ENCODE assay signal across 8 mouse cellular contexts in the genomic region with DNA sequence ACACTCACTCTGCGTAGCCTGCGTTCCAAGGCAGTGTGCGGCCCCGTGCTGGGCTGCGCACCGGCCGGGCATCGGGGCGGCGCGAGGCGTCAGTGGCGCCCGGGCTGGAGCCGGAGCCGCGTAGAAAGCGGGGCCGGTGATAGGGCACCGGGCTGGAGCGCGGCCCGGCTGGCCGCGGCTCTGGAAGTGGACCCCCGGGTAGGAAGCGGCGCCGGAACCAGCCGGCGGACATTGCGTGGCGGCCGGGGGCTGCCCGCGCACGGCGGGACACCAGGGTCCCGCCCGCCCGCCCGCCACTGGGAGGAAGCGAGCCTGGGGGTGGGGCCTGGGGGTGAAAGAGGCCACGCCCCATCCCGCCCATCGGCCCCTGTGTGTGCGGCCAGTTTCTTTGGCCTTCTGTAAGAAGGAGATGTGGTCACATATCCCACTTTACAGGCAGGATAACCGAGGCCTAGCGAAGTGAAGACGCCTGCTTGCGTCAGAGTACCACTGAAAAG. TPM values are rescaled to one million over a fixed set of nuclear protein-coding genes. Genes with fewer than 3 reads are reported as not detected.
DNase-seq lines count a peak whose midpoint lies in the region; ATAC-seq and TF ChIP-seq lines count a peak whose summit lies in the region.

No protein-coding gene starts in this region.

- TF ChIP-seq POLR2A in limb, embryonic 14.5 days (IDR thresholded peaks at IDR 0.05; ENCODE audit: borderline replicate concordance, extremely low read depth, insufficient read depth, insufficient read length): no peak

- H3K27me3 ChIP-seq in forebrain, embryonic 15.5 days: peaks cover 7% of the 10 kb centered on the region; the same call in 1 of the 2 replicates
- H3K27me3 ChIP-seq in hindbrain, embryonic 11.5 days (ENCODE audit: control insufficient read depth, insufficient read depth, low read length): no peaks in the 10 kb centered on the region
- no peaks in the 10 kb centered on the region for H3K27me3 ChIP-seq in limb, embryonic 14.5 days (ENCODE audit: control insufficient read depth, insufficient read depth, low read length)
- H3K27me3 ChIP-seq in midbrain, embryonic 14.5 days (ENCODE audit: control insufficient read depth, insufficient read depth, low read length): no peaks in the 10 kb centered on the region
- H3K27me3 ChIP-seq in stomach, embryonic 15.5 days (replicated peaks): no peaks in the 10 kb centered on the region

- under 1% methylated on average over 49 of the region's 51 CpGs for WGBS in forebrain, embryonic 15.5 days
- under 1% methylated on average over 36 of the region's 51 CpGs for WGBS in hindbrain, embryonic 11.5 days
- WGBS in limb, embryonic 14.5 days: 0% methylated on average over 17 of the region's 51 CpGs
- WGBS in midbrain, embryonic 14.5 days: under 1% methylated on average over 50 of the region's 51 CpGs
- under 1% methylated on average over 50 of the region's 51 CpGs for WGBS in stomach, embryonic 15.5 days

- peak overlapping the region; percentile 50 for H3K4me3 ChIP-seq in forebrain, embryonic 15.5 days
- peak overlapping the region; percentile 56 for H3K4me3 ChIP-seq in hindbrain, embryonic 11.5 days (ENCODE audit: low read depth, low read length)
- H3K4me3 ChIP-seq in limb, embryonic 14.5 days (replicated peaks; ENCODE audit: low read length): peak overlapping the region; percentile 66
- peak overlapping the region; percentile 47 for H3K4me3 ChIP-seq in midbrain, embryonic 14.5 days (replicated peaks; ENCODE audit: low read depth, low read length)
- peak overlapping the region; percentile 65 for H3K4me3 ChIP-seq in stomach, embryonic 15.5 days (replicated peaks)

- peak; percentile 24 for ATAC-seq in forebrain, embryonic 15.5 days (replicated peaks)
- ATAC-seq in hindbrain, embryonic 11.5 days (ENCODE audit: low FRiP score): peak; percentile 67
- ATAC-seq in limb, embryonic 14.5 days (ENCODE audit: low FRiP score, low read depth): peak; percentile 64
- ATAC-seq in midbrain, embryonic 14.5 days (ENCODE audit: low FRiP score, low TSS enrichment): peak; percentile 46
- ATAC-seq in stomach, embryonic 15.5 days (ENCODE audit: insufficient read depth, low FRiP score, low read depth): peak; percentile 34

- H3K9me3 ChIP-seq in forebrain, embryonic 15.5 days: no peaks in the 10 kb centered on the region
- no peaks in the 10 kb centered on the region for H3K9me3 ChIP-seq in hindbrain, embryonic 11.5 days (ENCODE audit: control insufficient read depth, low read length)
- H3K9me3 ChIP-seq in limb, embryonic 14.5 days (ENCODE audit: control insufficient read depth, low read length): no peaks in the 10 kb centered on the region
- no peaks in the 10 kb centered on the region for H3K9me3 ChIP-seq in midbrain, embryonic 14.5 days (ENCODE audit: control insufficient read depth, low read length)
- no peaks in the 10 kb centered on the region for H3K9me3 ChIP-seq in stomach, embryonic 15.5 days

- no peaks in the 10 kb centered on the region for H3K36me3 ChIP-seq in forebrain, embryonic 15.5 days
- H3K36me3 ChIP-seq in hindbrain, embryonic 11.5 days (ENCODE audit: control insufficient read depth, insufficient read depth, low read length): no peaks in the 10 kb centered on the region
- peaks cover 30% of the 10 kb centered on the region for H3K36me3 ChIP-seq in limb, embryonic 14.5 days (ENCODE audit: control insufficient read depth, insufficient read depth, low read length)
- H3K36me3 ChIP-seq in midbrain, embryonic 14.5 days (ENCODE audit: control insufficient read depth, insufficient read depth, low read length): no peaks in the 10 kb centered on the region
- H3K36me3 ChIP-seq in stomach, embryonic 15.5 days: peaks cover 9% of the 10 kb centered on the region

- no peak overlapping the region for H3K27ac ChIP-seq in forebrain, embryonic 15.5 days (replicated peaks)
- no peak overlapping the region for H3K27ac ChIP-seq in hindbrain, embryonic 11.5 days (ENCODE audit: low read depth, low read length)
- H3K27ac ChIP-seq in limb, embryonic 14.5 days (replicated peaks; ENCODE audit: low read depth, low read length): peak overlapping the region; percentile 39; the same call in 1 of the 2 replicates
- H3K27ac ChIP-seq in midbrain, embryonic 14.5 days (replicated peaks; ENCODE audit: low read depth, low read length): no peak overlapping the region
- peak overlapping the region; percentile 49 for H3K27ac ChIP-seq in stomach, embryonic 15.5 days

- peak overlapping the region; percentile 63 for H3K4me2 ChIP-seq in forebrain, embryonic 15.5 days (replicated peaks)
- peak overlapping the region; percentile 51 for H3K4me2 ChIP-seq in hindbrain, embryonic 11.5 days (replicated peaks; ENCODE audit: low read depth, low read length)
- peak overlapping the region; percentile 56 for H3K4me2 ChIP-seq in limb, embryonic 14.5 days (replicated peaks; ENCODE audit: low read depth, low read length, severe bottlenecking)
- H3K4me2 ChIP-seq in midbrain, embryonic 14.5 days (ENCODE audit: low read length): peak overlapping the region; percentile 73
- H3K4me2 ChIP-seq in stomach, embryonic 15.5 days: peak overlapping the region; percentile 63

- DNase-seq in adrenal gland, adult (ENCODE audit: inconsistent age in 2 of 2, low spot score in 1 of 2): peak; percentile 87 to 95
- no peak for DNase-seq in adrenal gland, adult 8-10 months
- DNase-seq in c-Kit-positive CD71-positive TER-119-negative erythroid progenitor cells, embryonic 14.5 days (ENCODE audit: low read depth): peak; percentile 36
- peak; percentile 81 for DNase-seq in hindbrain, embryonic 11.5 days (ENCODE audit: low spot score)
- DNase-seq in limb, embryonic 14.5 days (ENCODE audit: low spot score): peak; percentile 52
- peak; percentile 71 for DNase-seq in midbrain, embryonic 14.5 days

- peak overlapping the region; percentile 51 for H3K9ac ChIP-seq in forebrain, embryonic 15.5 days (replicated peaks)
- peak overlapping the region; percentile 74 for H3K9ac ChIP-seq in hindbrain, embryonic 11.5 days (ENCODE audit: low read depth, low read length)
- peak overlapping the region; percentile 76 for H3K9ac ChIP-seq in limb, embryonic 14.5 days (ENCODE audit: low read depth, low read length, severe bottlenecking)
- H3K9ac ChIP-seq in midbrain, embryonic 14.5 days (replicated peaks; ENCODE audit: low read length): peak overlapping the region; percentile 63
- H3K9ac ChIP-seq in stomach, embryonic 15.5 days: peak overlapping the region; percentile 54

- peaks cover 23% of the 10 kb centered on the region for H3K4me1 ChIP-seq in forebrain, embryonic 15.5 days
- H3K4me1 ChIP-seq in hindbrain, embryonic 11.5 days (replicated peaks; ENCODE audit: control insufficient read depth, insufficient read depth, low read length): peaks cover 4% of the 10 kb centered on the region
- peaks cover 24% of the 10 kb centered on the region for H3K4me1 ChIP-seq in limb, embryonic 14.5 days (ENCODE audit: control insufficient read depth, insufficient read depth, low read length)
- peaks cover 25% of the 10 kb centered on the region for H3K4me1 ChIP-seq in midbrain, embryonic 14.5 days (ENCODE audit: control insufficient read depth, insufficient read depth, low read length)
- H3K4me1 ChIP-seq in stomach, embryonic 15.5 days: peaks cover 31% of the 10 kb centered on the region

RNA-seq across cellular contexts. Expression of a gene that starts 0.5 kb away (rescaled TPM):
- 100 to 1,000 TPM in 3 of 4 experiments, 10 to 100 TPM in 1; 95.9 to 143 (median 121) TPM for total RNA-seq in adrenal gland, adult 8-10 months (2022)
- polyA plus RNA-seq in forebrain, embryonic 15.5 days (2015; fragmentation: Nextera tagmentation; extraction: Ambion mirVana): 15.4 and 15.8 TPM in 2 replicates
- 21.7 TPM in 2 replicates for polyA plus RNA-seq in hindbrain, embryonic 11.5 days (2014; fragmentation: Nextera tagmentation; extraction: Ambion mirVana)
- 87.0 and 93.5 TPM in 2 replicates for polyA plus RNA-seq in limb, embryonic 14.5 days (2012; rRNA removed)
- 39.2 and 48.3 TPM in 2 replicates for polyA plus RNA-seq in limb, embryonic 14.5 days (2014; fragmentation: Nextera tagmentation; extraction: Ambion mirVana)
- 11.3 and 13.1 TPM in 2 replicates for polyA plus RNA-seq in midbrain, embryonic 14.5 days (2014; fragmentation: Nextera tagmentation; extraction: Ambion mirVana)
- 39.0 and 42.0 TPM in 2 replicates for polyA plus RNA-seq in stomach, embryonic 15.5 days (2015; fragmentation: Nextera tagmentation; extraction: Ambion mirVana)

RNA-seq across cellular contexts. Expression of a gene that starts 3.9 kb away (rescaled TPM):
- total RNA-seq in adrenal gland, adult 8-10 months (2022): 100 to 1,000 TPM in 3 of 4 experiments, 10 to 100 TPM in 1; 92.9 to 136 (median 118) TPM
- polyA plus RNA-seq in forebrain, embryonic 15.5 days (2015; fragmentation: Nextera tagmentation; extraction: Ambion mirVana): 54.8 and 57.3 TPM in 2 replicates
- 57.3 and 59.6 TPM in 2 replicates for polyA plus RNA-seq in hindbrain, embryonic 11.5 days (2014; fragmentation: Nextera tagmentation; extraction: Ambion mirVana)
- polyA plus RNA-seq in limb, embryonic 14.5 days (2012; rRNA removed): 69.2 and 76.3 TPM in 2 replicates
- polyA plus RNA-seq in limb, embryonic 14.5 days (2014; fragmentation: Nextera tagmentation; extraction: Ambion mirVana): 62.4 and 65.6 TPM in 2 replicates
- polyA plus RNA-seq in midbrain, embryonic 14.5 days (2014; fragmentation: Nextera tagmentation; extraction: Ambion mirVana): 46.4 and 55.4 TPM in 2 replicates
- polyA plus RNA-seq in stomach, embryonic 15.5 days (2015; fragmentation: Nextera tagmentation; extraction: Ambion mirVana): 53.9 and 64.0 TPM in 2 replicates

RNA-seq across cellular contexts. Expression of a gene that starts 23.4 kb away (rescaled TPM):
- total RNA-seq in adrenal gland, adult 8-10 months (2022): 1 to 10 TPM in 3 of 4 experiments, under 1 TPM in 1; 0.98 to 2.7 (median 1.5) TPM
- polyA plus RNA-seq in forebrain, embryonic 15.5 days (2015; fragmentation: Nextera tagmentation; extraction: Ambion mirVana): not detected in 2 replicates
- polyA plus RNA-seq in hindbrain, embryonic 11.5 days (2014; fragmentation: Nextera tagmentation; extraction: Ambion mirVana): not detected in 2 replicates
- polyA plus RNA-seq in limb, embryonic 14.5 days (2012; rRNA removed): 0.96 and 0.99 TPM in 2 replicates
- 0.08 and 0.11 TPM in 2 replicates for polyA plus RNA-seq in limb, embryonic 14.5 days (2014; fragmentation: Nextera tagmentation; extraction: Ambion mirVana)
- 0.08 and 0.09 TPM in 2 replicates for polyA plus RNA-seq in midbrain, embryonic 14.5 days (2014; fragmentation: Nextera tagmentation; extraction: Ambion mirVana)
- 0.12 and 0.15 TPM in 2 replicates for polyA plus RNA-seq in stomach, embryonic 15.5 days (2015; fragmentation: Nextera tagmentation; extraction: Ambion mirVana)

RNA-seq across cellular contexts. Expression of a gene that starts 28.3 kb away (rescaled TPM):
- 100 to 1,000 TPM in 2 of 4 experiments, 10 to 100 TPM in 2; 64.6 to 102 (median 99.7) TPM for total RNA-seq in adrenal gland, adult 8-10 months (2022)
- 38.1 and 41.5 TPM in 2 replicates for polyA plus RNA-seq in forebrain, embryonic 15.5 days (2015; fragmentation: Nextera tagmentation; extraction: Ambion mirVana)
- 32.7 and 32.8 TPM in 2 replicates for polyA plus RNA-seq in hindbrain, embryonic 11.5 days (2014; fragmentation: Nextera tagmentation; extraction: Ambion mirVana)
- 104 and 122 TPM in 2 replicates for polyA plus RNA-seq in limb, embryonic 14.5 days (2012; rRNA removed)
- 30.2 and 32.5 TPM in 2 replicates for polyA plus RNA-seq in limb, embryonic 14.5 days (2014; fragmentation: Nextera tagmentation; extraction: Ambion mirVana)
- polyA plus RNA-seq in midbrain, embryonic 14.5 days (2014; fragmentation: Nextera tagmentation; extraction: Ambion mirVana): 54.0 and 75.3 TPM in 2 replicates
- 19.7 and 20.4 TPM in 2 replicates for polyA plus RNA-seq in stomach, embryonic 15.5 days (2015; fragmentation: Nextera tagmentation; extraction: Ambion mirVana)

RNA-seq across cellular contexts. Expression of a gene that starts 41.1 kb away (rescaled TPM):
- total RNA-seq in adrenal gland, adult 8-10 months (2022): 1 to 10 TPM; 1.9 to 5.4 (median 3.0) TPM
- 2.9 and 3.2 TPM in 2 replicates for polyA plus RNA-seq in forebrain, embryonic 15.5 days (2015; fragmentation: Nextera tagmentation; extraction: Ambion mirVana)
- 3.9 and 4.9 TPM in 2 replicates for polyA plus RNA-seq in hindbrain, embryonic 11.5 days (2014; fragmentation: Nextera tagmentation; extraction: Ambion mirVana)
- 3.5 and 4.9 TPM in 2 replicates for polyA plus RNA-seq in limb, embryonic 14.5 days (2012; rRNA removed)
- 2.5 and 2.6 TPM in 2 replicates for polyA plus RNA-seq in limb, embryonic 14.5 days (2014; fragmentation: Nextera tagmentation; extraction: Ambion mirVana)
- polyA plus RNA-seq in midbrain, embryonic 14.5 days (2014; fragmentation: Nextera tagmentation; extraction: Ambion mirVana): 4.6 and 6.8 TPM in 2 replicates
- polyA plus RNA-seq in stomach, embryonic 15.5 days (2015; fragmentation: Nextera tagmentation; extraction: Ambion mirVana): 2.8 and 3.1 TPM in 2 replicates

Comparison
In these comparisons a context has a peak if more than half of its experiments do, and no peak if none do; other contexts are left out.
1. H3K27ac ChIP-seq: peak in limb, embryonic 14.5 days (single experiment) and stomach, embryonic 15.5 days (single experiment); none in forebrain, embryonic 15.5 days (single experiment), hindbrain, embryonic 11.5 days (single experiment) and midbrain, embryonic 14.5 days (single experiment).
2. Peak in every context shown above with its lines, with median percentiles within 50 percentile points of each other: ATAC-seq, H3K4me2 ChIP-seq, H3K4me3 ChIP-seq and H3K9ac ChIP-seq.